Mouse (Mus musculus) kidney, adult 11 months (tissue): ENCODE data around the gene Dnal4.
A peak's percentile ranks its signal among the peaks of the same experiment; 100 is the strongest.

Experiments
- DNase-seq: peaks from one replicate; pipeline ENCODE4 v3.0.0; 2022

Dnal4 gene

GRCm38 (mm10) chr15:79760956-79761355 lies 16.7 kb downstream of the Dnal4 start:
- no peak for DNase-seq

- no peak for DNase-seq
Observed at GRCm38 (mm10) chr15:79757118-79757517, 20.5 kb downstream of the Dnal4 start.

DNA sequence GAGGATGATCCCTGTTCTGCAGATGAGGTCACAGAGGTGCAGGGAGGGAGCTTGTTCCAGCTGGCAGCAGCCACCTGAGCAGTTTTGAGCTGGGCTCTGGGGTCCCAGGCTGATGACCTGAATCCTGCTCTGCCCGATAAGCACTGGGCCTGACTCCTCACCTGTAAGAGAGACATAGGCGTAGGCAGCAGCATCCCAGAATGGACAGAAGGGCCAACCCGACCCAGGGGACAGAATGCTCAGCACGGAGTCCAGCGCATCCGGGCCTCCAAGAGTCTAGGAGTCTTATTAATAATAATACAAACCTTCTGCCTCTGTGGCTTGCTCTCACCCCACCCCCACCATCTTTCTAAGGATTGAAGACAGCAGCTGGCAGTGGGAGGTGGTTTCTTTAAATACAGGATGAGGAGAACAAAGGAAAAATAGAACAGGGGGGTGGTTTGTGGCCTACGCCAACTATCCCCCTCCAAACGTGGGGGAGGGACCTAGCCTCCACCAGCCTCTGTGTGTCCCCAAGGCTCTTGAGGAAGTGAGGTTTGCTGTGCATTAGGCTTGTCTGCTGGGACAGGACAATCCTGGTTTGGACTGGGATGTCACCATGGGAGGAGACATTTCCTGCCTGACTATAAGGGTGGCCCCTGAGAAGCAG lies 21.5 kb downstream of the Dnal4 start:
- no peak for DNase-seq

GRCm38 (mm10) chr15:79755176-79755575 lies 22.5 kb downstream of the Dnal4 start:
- no peak for DNase-seq

DNA sequence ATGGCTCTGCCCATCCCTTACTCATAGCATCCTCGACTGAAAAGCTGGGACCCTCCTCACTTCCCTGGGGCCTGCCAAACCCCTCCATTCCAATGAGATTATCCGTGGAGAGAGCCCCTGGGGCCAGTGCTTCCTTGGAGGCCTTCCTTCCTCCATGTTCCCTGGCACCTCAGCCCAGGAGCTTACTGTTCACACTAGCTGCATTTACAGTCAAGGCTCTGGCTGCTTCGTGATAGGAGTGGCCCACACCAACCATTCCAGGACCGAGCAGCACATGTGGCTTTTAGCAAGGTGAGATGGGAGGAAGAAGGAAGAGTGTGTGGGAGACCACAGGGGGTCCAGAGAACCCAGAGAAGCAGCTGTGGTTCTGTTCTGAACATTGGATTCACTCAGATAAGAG lies 23.8 kb downstream of the Dnal4 start:
- DNase-seq: no peak

DNA sequence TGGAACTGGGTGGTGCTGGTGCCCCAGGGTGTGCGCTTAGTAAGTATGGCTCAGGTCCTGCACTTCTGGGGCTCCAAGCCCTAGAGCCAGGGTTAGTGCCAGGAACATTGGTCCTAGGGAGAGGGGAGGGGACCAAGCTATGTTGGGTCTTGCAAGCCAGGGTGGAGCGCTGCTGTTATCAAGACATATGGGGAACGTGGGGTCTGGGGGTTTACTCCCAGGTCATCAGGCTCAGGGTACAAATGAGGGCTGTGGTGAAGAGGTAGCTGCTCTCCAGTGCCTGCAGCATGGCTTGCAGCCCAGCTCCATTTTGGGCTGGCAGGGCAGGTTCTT lies 24.3 kb downstream of the Dnal4 start:
- DNase-seq: no peak

- peak; percentile 59 for DNase-seq
Observed at GRCm38 (mm10) chr15:79752742-79753419, 24.8 kb downstream of the Dnal4 start.

GRCm38 (mm10) chr15:79751772-79752171 lies 25.9 kb downstream of the Dnal4 start:
- no peak for DNase-seq

DNA sequence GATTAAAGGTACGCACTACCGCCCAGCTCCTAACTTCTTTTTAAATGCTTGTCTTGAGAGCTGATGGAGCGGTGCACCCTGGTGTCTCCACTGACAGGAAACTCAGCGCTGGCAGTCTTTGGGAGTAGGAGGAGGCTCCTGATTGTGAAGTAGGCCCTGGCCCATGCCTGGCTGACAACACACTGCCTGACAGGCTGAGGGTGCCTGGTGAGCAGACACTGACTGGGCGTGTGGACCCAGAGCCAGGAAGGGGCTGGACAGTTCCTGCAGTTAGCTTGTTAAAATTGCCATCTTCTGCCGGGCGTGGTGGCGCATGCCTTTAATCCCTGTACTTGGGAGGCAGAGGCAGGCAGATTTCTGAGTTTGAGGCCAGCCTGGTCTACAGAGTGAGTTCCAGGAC lies 27.4 kb downstream of the Dnal4 start:
- no peak for DNase-seq

DNA sequence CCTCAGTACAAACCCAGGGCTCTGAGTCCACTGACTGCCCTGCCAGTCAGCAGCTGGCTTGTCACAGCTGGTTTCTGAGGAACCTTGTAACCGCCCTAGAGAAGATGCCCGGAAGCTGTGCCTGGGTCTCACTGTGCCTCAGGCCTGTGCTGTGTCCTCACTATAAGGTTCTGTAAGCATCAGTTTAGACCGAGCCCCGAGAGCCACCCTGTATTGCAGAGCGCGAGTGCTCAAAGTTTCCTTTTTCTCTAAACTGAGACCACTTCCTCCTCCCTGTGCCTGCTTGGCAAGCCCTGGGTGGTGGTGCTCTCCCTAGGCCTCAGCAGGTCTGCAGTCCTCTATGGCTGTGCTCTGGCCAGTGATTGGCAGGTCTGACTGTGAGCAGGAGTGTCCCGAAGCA lies 28.5 kb downstream of the Dnal4 start:
- no peak for DNase-seq

DNA sequence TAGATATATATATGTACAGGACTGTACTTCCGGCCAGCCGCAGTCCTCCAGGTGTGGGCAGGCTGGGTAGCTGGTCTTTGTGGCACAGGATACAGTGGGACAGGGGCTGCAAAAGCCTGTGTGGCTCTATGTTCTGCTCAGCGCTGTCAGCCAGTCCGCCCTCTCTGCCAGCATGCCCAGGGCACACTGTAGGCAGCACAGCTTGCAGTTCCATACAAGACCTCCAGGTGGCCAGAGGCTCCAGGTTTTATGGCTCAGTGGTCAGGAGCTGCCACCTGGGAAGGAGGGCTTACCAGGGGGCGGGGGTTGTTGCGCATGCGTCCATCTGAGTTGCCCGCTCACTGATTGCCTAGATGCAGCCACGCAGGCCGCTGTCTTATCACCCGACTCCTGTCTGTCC lies 29.7 kb downstream of the Dnal4 start:
- no peak for DNase-seq

GRCm38 (mm10) chr15:79745883-79746282 lies 31.8 kb downstream of the Dnal4 start:
- DNase-seq: no peak

DNA sequence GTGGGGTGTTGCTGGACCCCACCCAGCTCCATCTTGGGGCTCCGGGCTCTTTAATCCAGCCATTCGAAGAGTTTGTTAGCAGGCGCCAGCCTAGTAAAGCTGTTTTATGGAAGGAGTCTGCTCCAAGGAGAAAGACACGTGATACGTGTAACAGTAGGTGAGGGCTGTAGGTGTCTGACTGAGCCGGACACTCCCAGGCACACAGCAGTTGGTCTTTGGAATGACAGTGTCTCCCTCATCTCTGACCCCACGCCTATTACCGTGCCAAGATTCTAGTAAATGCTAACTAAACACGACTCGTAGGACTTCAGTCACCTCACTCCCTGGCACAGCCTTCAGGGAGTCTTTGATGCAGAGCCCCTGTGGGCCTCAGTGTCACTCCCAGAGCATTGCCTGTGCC lies 32.3 kb downstream of the Dnal4 start:
- peak; percentile 80 for DNase-seq

DNA sequence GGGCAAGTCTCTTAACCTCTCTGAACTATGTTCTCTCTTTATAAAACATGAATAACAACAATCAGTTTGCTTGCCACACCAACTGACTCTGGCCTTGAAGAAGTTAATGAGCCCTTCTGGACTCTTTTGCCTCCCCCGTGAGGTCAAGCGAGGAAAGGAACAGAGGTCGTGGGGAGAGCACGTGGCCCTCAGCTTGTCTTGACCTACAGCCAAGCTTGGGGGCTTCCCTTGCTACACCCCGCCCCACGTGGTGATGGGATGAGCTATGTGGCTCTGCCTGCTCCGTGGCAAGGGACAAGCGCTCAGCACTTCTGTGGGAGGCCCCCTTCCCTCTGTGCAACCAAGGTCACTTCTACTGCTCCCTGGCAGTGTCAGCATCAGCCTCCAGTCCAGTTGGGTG lies 32.9 kb downstream of the Dnal4 start:
- DNase-seq: peak; percentile 70

GRCm38 (mm10) chr15:79744001-79744400 lies 33.6 kb downstream of the Dnal4 start:
- DNase-seq: no peak

DNA sequence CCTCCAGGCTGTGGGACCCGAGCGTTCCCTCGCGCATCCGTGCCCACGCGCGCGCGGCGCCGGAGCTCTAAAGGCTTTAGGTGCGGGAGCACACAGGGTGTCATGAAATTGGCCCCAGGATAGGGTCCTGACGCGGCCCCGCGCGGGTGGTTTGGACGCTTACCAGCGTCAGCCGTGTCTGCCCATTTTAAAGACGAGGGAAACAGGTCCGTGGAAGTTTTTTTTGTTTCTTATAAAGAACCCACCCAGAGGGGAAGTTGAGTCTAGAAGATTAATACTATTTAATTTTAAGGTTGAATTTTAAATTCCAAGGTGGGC lies 35.0 kb downstream of the Dnal4 start:
- DNase-seq: no peak

DNA sequence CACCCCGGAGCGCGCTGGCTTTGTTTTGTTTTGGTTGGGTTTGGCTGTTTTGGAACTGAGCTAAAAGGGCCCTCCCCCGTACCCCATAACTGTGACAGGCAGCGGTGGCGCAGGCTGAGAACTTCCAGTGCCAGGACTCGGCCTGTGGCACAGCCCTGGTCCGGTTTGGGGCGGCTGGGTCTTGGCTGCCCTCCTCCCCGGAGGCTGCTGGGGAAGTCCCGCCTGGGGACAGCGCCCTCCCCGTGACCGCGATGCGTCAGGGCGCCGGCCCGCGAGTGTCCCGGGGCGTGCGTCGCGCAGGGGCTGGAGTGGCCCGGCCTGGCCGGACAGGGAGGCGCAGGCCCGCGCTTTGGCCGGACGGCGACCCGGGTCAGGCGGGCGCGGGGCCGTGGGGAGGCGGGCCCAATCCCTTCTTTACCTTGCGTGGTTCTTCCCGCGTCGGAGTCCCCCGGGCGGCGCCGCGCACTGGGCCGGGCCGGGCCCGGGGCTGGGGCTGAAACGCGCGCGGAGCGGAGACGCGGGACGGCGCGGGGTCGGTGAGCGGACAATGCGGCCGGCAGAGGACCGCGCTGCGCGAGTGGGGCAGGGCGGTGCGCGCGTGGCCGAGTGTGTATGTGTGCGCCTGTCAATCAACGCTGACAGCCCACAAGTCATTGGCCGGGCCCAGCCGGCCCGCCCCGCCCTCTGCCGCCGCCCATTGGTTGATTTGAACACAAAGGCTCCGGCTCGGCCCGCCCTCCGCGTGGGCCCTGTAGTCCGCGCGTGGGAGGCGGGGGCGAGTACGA lies 35.5 kb downstream of the Dnal4 start, which contains the start of gene Sun2:
TSS of gene Sun2 (minus strand) at position 616 of the 785 bp plus-strand sequence.
- DNase-seq: peak; percentile 90

GRCm38 (mm10) chr15:79741173-79741858 lies 36.3 kb downstream of the Dnal4 start:
- no peak for DNase-seq

DNA sequence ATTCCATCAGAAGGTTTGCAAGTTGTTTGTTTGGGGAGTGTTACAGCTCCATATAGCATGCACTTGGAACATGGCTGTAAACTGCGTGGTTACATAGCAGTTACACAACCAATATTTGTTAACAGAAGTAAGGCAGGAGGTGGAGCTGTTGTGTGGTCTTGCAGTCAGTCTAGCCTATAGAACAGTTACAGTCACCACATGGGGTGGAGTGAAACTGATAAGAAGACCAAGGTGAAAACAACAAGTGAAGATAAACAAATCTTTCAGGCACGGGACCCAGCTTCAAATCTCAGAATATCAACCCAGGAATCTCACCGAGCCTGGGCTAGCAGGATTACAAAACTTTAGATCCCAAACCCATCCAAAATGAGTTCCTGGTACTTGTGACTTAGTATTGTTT lies 36.9 kb downstream of the Dnal4 start:
- DNase-seq: no peak

DNA sequence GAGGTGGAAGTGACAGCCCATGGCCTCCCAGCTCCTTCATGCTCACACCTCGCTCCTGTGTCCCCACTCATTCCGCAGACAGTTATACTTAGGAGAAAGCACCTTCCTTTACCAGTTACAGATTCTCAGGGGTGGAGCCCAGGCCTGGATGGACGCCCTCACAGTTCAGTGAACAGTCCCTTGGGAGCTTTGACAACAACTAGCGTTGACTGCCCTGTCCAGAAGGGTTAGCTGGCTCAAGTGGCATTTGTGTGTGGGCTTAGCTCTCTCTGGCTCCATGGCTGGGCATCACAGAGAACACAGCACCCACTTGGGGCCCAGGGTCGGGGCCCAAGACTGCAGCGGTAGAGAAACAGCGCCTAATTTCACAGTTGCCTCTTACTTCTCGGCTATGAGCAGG lies 43.3 kb downstream of the Dnal4 start:
- DNase-seq: no peak

DNA sequence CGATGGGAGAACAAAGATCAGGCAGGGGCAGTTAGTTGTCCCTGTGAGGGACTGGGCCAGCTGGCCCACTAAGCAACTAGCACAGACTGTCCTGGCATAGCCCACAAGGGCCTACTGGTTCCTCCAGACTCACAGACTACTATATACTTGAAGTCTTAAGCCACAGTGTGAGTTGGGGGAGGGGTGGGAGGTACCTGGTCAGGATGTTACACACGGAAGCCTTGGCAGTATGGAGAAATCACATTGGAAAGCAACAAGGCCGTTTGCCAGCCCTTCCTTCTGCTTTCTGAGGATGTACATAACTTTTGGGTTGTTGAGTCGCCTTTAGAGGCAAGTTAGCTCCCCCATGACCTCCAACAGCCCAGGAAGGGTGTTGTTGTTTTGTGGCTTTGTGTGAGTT lies 44.0 kb downstream of the Dnal4 start:
- no peak for DNase-seq

DNA sequence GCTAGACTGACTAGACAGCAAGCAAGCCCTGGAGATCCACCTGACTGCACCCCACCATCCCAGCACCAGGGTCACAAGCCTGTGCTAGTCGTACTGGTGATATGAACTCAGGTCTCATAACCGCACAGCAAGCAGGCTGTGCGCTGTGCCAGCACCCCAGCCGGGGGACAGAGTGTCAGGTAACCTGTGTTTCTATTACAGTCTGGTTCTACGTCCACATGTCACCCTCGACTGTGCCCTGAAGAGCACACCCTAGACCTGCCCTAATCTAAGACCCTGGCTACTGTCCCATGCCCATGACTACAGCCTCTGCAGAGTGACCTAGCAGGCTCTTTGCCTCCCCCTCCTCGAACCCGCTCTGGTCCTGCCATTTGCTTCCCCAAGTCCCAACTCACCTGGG lies 44.5 kb downstream of the Dnal4 start:
- no peak for DNase-seq

GRCm38 (mm10) chr15:79731554-79731953 lies 46.1 kb downstream of the Dnal4 start:
- no peak for DNase-seq
